Mouse (Mus musculus) forebrain, embryonic 14.5 days (tissue): ENCODE results near the gene Zfp787. TPM values are rescaled to one million over a fixed set of nuclear protein-coding genes. Genes with fewer than 3 reads are reported as not detected.

Experiments used
- ATAC-seq: fragments of 200-750 bp; cut with Nextera tagmentation; 2 replicates; pipeline ENCODE4 v1.8.0; 2017; ENCODE audit warnings: mild to moderate bottlenecking, moderate library complexity
- DNase-seq: peaks from one replicate; pipeline ENCODE4 v3.0.0-alpha.2; 2015; ENCODE audit warnings: low spot score
- H3K27ac ChIP-seq: fragments of 300-500 bp; sonication (generic); 2 replicates; pipeline ENCODE4 v1.5.1; 2014; ENCODE audit warnings: low read depth, mild to moderate bottlenecking, control low read depth, low read length, moderate library complexity
- H3K27me3 ChIP-seq: fragments of 300-500 bp; sonication (generic); replicated peaks from 2 replicates; pipeline ENCODE4 v1.6.1; 2014; ENCODE audit warnings: low read length, control low read depth, mixed read lengths; ENCODE audit not compliant: control insufficient read depth, insufficient read depth
- H3K36me3 ChIP-seq: fragments of 300-500 bp; sonication (generic); 2 replicates; pipeline ENCODE4 v1.6.1; 2014; ENCODE audit warnings: low read length, control low read depth; ENCODE audit not compliant: control insufficient read depth, insufficient read depth
- H3K4me1 ChIP-seq: fragments of 300-500 bp; sonication (generic); 2 replicates; pipeline ENCODE4 v1.6.1; 2014; ENCODE audit warnings: antibody characterized with exemption, low read length, control low read depth; ENCODE audit not compliant: control insufficient read depth, insufficient read depth
- H3K4me2 ChIP-seq: fragments of 300-500 bp; sonication (generic); 2 replicates; pipeline ENCODE4 v1.6.1; 2014; ENCODE audit warnings: mild to moderate bottlenecking, control low read depth, low read length
- H3K4me3 ChIP-seq: fragments of 300-500 bp; sonication (generic); 2 replicates; pipeline ENCODE4 v1.5.1; 2014; ENCODE audit warnings: low read depth, low read length, control low read depth
- H3K9ac ChIP-seq: fragments of 300-500 bp; sonication (generic); 2 replicates; pipeline ENCODE4 v1.6.1; 2014; ENCODE audit warnings: mild to moderate bottlenecking, low read length, control low read depth, moderate library complexity
- H3K9me3 ChIP-seq: fragments of 300-500 bp; sonication (generic); replicated peaks from 2 replicates; pipeline ENCODE4 v1.6.1; 2016; ENCODE audit warnings: low read length, control low read depth, mixed read lengths; ENCODE audit not compliant: control insufficient read depth
- WGBS: fragments of 180-500 bp; shearing (Covaris S2); extraction: QIAGEN DNeasy Blood & Tissue Kit; methylation state at CpG from one replicate; pipeline ENCODE4 v1.1.7; 2014; 5-methylcytosine and 5-hydroxymethylcytosine counted together
- polyA plus RNA-seq: library from polyadenylated mRNA; unstranded; fragments of >200 nt; fragmentation: Nextera tagmentation; extraction: Ambion mirVana; gene quantifications from 2 replicates; pipeline ENCODE4 v1.2.1, GENCODE M21; 2014

The Zfp787 gene
- 12.6 and 13.8 TPM in 2 replicates for polyA plus RNA-seq

GRCm38 (mm10) chr7:6155901-6156411, at the start of gene Zfp787:
Zfp787 (minus strand) TSS chr7:6155997.
- under 1% methylated on average over 49 of the region's 54 CpGs for WGBS
- peaks cover 12% of the 10 kb centered on the region for H3K4me1 ChIP-seq
- H3K4me3 ChIP-seq: peak within 1 kb of the TSS; percentile 71
- H3K27me3 ChIP-seq: no peaks in the 10 kb centered on the region
- DNase-seq (peak; percentile 99), ATAC-seq (peak; percentile 97)
- H3K4me2 ChIP-seq: peak within 1 kb of the TSS; percentile 71
- H3K36me3 ChIP-seq: no peaks in the 10 kb centered on the region
- peak within 1 kb of the TSS; percentile 92 for H3K9ac ChIP-seq
- peak within 1 kb of the TSS; percentile 91 for H3K27ac ChIP-seq
- no peaks in the 10 kb centered on the region for H3K9me3 ChIP-seq

- ATAC-seq (no peak), DNase-seq (no peak)
- no peak overlapping the region for H3K27ac ChIP-seq
- H3K36me3 ChIP-seq: no peaks in the 10 kb centered on the region
- no peak overlapping the region for H3K4me2 ChIP-seq
- 74% methylated on average over 3 of the region's 3 CpGs for WGBS
- H3K27me3 ChIP-seq: no peaks in the 10 kb centered on the region
- no peak overlapping the region for H3K9ac ChIP-seq
- H3K4me1 ChIP-seq: no peaks in the 10 kb centered on the region
- no peak overlapping the region for H3K4me3 ChIP-seq
- no peaks in the 10 kb centered on the region for H3K9me3 ChIP-seq
Observed at GRCm38 (mm10) chr7:6204200-6204599, 48.4 kb upstream of the Zfp787 start.

GRCm38 (mm10) chr7:6196790-6197189, 41.0 kb upstream of the Zfp787 start, which contains the start of gene Galp:
Galp (plus strand) TSS chr7:6197090.
- no peak within 1 kb of the TSS for H3K4me3 ChIP-seq
- H3K9me3 ChIP-seq: no peaks in the 10 kb centered on the region
- no peaks in the 10 kb centered on the region for H3K4me1 ChIP-seq
- H3K9ac ChIP-seq: no peak within 1 kb of the TSS
- H3K4me2 ChIP-seq: no peak within 1 kb of the TSS
- no peaks in the 10 kb centered on the region for H3K27me3 ChIP-seq
- WGBS: 73% methylated on average over 3 of the region's 3 CpGs
- no peaks in the 10 kb centered on the region for H3K36me3 ChIP-seq
- H3K27ac ChIP-seq: no peak within 1 kb of the TSS
- ATAC-seq (no peak), DNase-seq (no peak)

- no peaks in the 10 kb centered on the region for H3K9me3 ChIP-seq
- H3K27me3 ChIP-seq: no peaks in the 10 kb centered on the region
- no peak overlapping the region for H3K27ac ChIP-seq
- whole genome bisulfite sequencing: 58% methylated on average over 2 of the region's 2 CpGs
- H3K36me3 ChIP-seq: peaks cover 1% of the 10 kb centered on the region; the same call in 1 of the 2 replicates
- no peak for DNase-seq
- no peak overlapping the region for H3K4me3 ChIP-seq
- H3K4me2 ChIP-seq: no peak overlapping the region
- no peak overlapping the region for H3K9ac ChIP-seq
- H3K4me1 ChIP-seq: no peaks in the 10 kb centered on the region
- no peak for ATAC-seq
Observed at GRCm38 (mm10) chr7:6195777-6196176, 40.0 kb upstream of the Zfp787 start.

- no peak overlapping the region for H3K27ac ChIP-seq
- no peaks in the 10 kb centered on the region for H3K9me3 ChIP-seq
- no peaks in the 10 kb centered on the region for H3K4me1 ChIP-seq
- H3K27me3 ChIP-seq: no peaks in the 10 kb centered on the region
- DNase-seq (peak; percentile 72), ATAC-seq (peak; percentile 64; the same call in 1 of the 2 replicates)
- peaks cover 17% of the 10 kb centered on the region for H3K36me3 ChIP-seq
- no peak overlapping the region for H3K4me2 ChIP-seq
- 18% methylated on average over 5 of the region's 5 CpGs for WGBS
- no peak overlapping the region for H3K4me3 ChIP-seq
- H3K9ac ChIP-seq: no peak overlapping the region
Observed at GRCm38 (mm10) chr7:6194129-6194528, 38.3 kb upstream of the Zfp787 start.

- Histone ChIP-seq H3K4me2 (no peak overlapping the region), H3K27ac (no peak overlapping the region), H3K36me3 (peaks cover 44% of the 10 kb centered on the region), H3K27me3 (no peaks in the 10 kb centered on the region), H3K4me3 (no peak overlapping the region), H3K9ac (no peak overlapping the region), H3K4me1 (no peaks in the 10 kb centered on the region), H3K9me3 (no peaks in the 10 kb centered on the region)
- peak; percentile 36; the same call in 1 of the 2 replicates for ATAC-seq
- DNase-seq: peak; percentile 73
- 48% methylated on average over 3 of the region's 3 CpGs for WGBS
Observed at GRCm38 (mm10) chr7:6191376-6191775, 35.6 kb upstream of the Zfp787 start.

- H3K9me3 ChIP-seq: no peaks in the 10 kb centered on the region
- no peak overlapping the region for H3K9ac ChIP-seq
- H3K27me3 ChIP-seq: no peaks in the 10 kb centered on the region
- H3K27ac ChIP-seq: no peak overlapping the region
- 26% methylated on average over 38 of the region's 45 CpGs for WGBS
- no peak overlapping the region for H3K4me3 ChIP-seq
- DNase-seq: no peak
- H3K36me3 ChIP-seq: peaks cover 59% of the 10 kb centered on the region
- no peak overlapping the region for H3K4me2 ChIP-seq
- no peaks in the 10 kb centered on the region for H3K4me1 ChIP-seq
- peak; percentile 6; the same call in 1 of the 2 replicates for ATAC-seq
Observed at GRCm38 (mm10) chr7:6189542-6189941, 33.7 kb upstream of the Zfp787 start.

GRCm38 (mm10) chr7:6186756-6187155, 31.0 kb upstream of the Zfp787 start:
- Histone ChIP-seq H3K36me3 (peaks cover 70% of the 10 kb centered on the region), H3K4me3 (no peak overlapping the region), H3K4me2 (no peak overlapping the region), H3K9ac (no peak overlapping the region), H3K27me3 (no peaks in the 10 kb centered on the region), H3K27ac (no peak overlapping the region), H3K4me1 (no peaks in the 10 kb centered on the region), H3K9me3 (no peaks in the 10 kb centered on the region)
- DNase-seq (no peak), ATAC-seq (no peak)
- 83% methylated on average over 2 of the region's 2 CpGs for WGBS

GRCm38 (mm10) chr7:6186176-6186575, 30.4 kb upstream of the Zfp787 start:
- Histone ChIP-seq H3K36me3 (peaks cover 70% of the 10 kb centered on the region), H3K27me3 (no peaks in the 10 kb centered on the region), H3K4me1 (no peaks in the 10 kb centered on the region), H3K4me2 (no peak overlapping the region), H3K9me3 (no peaks in the 10 kb centered on the region), H3K9ac (no peak overlapping the region), H3K4me3 (no peak overlapping the region), H3K27ac (no peak overlapping the region)
- DNase-seq (no peak), ATAC-seq (no peak)
- 91% methylated on average over 2 of the region's 2 CpGs for WGBS
